Mouse (Mus musculus) forebrain, embryonic 12.5 days (tissue): Measurements from ENCODE around the gene Nipal1. TPM values are rescaled to one million over a fixed set of nuclear protein-coding genes. Genes with fewer than 3 reads are reported as not detected.

Experiments used
- ATAC-seq: fragments of 200-750 bp; cut with Nextera tagmentation; 2 replicates; pipeline ENCODE4 v1.8.0; 2017; ENCODE audit warnings: moderate TSS enrichment; ENCODE audit not compliant: low FRiP score
- H3K27ac ChIP-seq: fragments of 300-500 bp; sonication (generic); 2 replicates; pipeline ENCODE4 v1.5.1; 2016; ENCODE audit warnings: mild to moderate bottlenecking
- H3K27me3 ChIP-seq: fragments of 300-500 bp; sonication (generic); 2 replicates; pipeline ENCODE4 v1.6.1; 2016; ENCODE audit warnings: mild to moderate bottlenecking
- H3K36me3 ChIP-seq: fragments of 300-500 bp; sonication (generic); replicated peaks from 2 replicates; pipeline ENCODE4 v1.6.1; 2016; ENCODE audit warnings: mild to moderate bottlenecking
- H3K4me1 ChIP-seq: fragments of 300-500 bp; sonication (generic); 2 replicates; pipeline ENCODE4 v1.6.1; 2016
- H3K4me2 ChIP-seq: fragments of 300-500 bp; sonication (generic); 2 replicates; pipeline ENCODE4 v1.6.1; 2016; ENCODE audit warnings: mild to moderate bottlenecking, moderate library complexity
- H3K4me3 ChIP-seq: fragments of 300-500 bp; sonication (generic); replicated peaks from 2 replicates; pipeline ENCODE4 v1.5.1; 2016; ENCODE audit warnings: mild to moderate bottlenecking
- H3K9ac ChIP-seq: fragments of 300-500 bp; sonication (generic); 2 replicates; pipeline ENCODE4 v1.6.1; 2016; ENCODE audit warnings: mild to moderate bottlenecking
- H3K9me3 ChIP-seq: fragments of 300-500 bp; sonication (generic); 2 replicates; pipeline ENCODE4 v1.6.1; 2016
- WGBS: fragments of 180-500 bp; shearing (Covaris S2); methylation state at CpG from one replicate; pipeline ENCODE4 v1.1.7; 2016; 5-methylcytosine and 5-hydroxymethylcytosine counted together
- polyA plus RNA-seq: library from polyadenylated mRNA; unstranded; fragments of >200 nt; fragmentation: Nextera tagmentation; extraction: Ambion mirVana; gene quantifications from 2 replicates; pipeline ENCODE4 v1.2.1, GENCODE M21; 2016

Gene Nipal1
- polyA plus RNA-seq, 1 experiment from 2014 or later, result 0.49 TPM

- H3K27ac ChIP-seq, result peak overlapping the region; percentile 47; the same call in 1 of the 2 replicates
- ATAC-seq, result peak; percentile 58
- 33% methylated on average over 8 of the region's 8 CpGs for WGBS
Observed at GRCm38 (mm10) chr5:72671017-72671699, 23.6 kb downstream of the Nipal1 start.

DNA sequence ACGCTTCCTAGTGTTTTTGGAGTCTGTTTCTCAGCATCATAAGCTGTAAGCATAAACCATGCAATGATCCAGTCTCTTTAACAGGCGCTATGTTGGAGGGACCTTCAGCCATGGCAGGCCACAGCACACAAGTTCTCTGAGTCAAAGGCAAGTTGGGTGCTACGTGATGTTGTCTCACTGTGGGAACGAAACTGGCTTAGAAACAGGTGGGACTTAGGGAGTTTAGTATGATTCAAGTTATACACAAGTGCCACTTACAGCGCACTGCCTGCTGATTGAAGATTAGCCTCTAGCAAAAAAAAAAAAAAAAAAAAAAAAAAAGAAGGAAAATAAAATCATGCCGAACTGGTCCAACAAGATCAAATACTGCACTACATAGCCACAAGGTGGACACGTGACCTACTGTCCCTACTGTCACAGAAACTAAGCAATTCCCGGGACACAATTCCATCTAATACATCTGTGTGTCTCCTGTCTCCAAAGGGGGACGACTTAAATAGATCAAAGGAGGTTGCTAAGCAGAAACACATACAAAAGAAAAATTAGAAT, 27.5 kb downstream of the Nipal1 start:
- Histone ChIP-seq H3K4me2 (no peak overlapping the region), H3K9me3 (no peaks in the 10 kb centered on the region), H3K27me3 (no peaks in the 10 kb centered on the region), H3K36me3 (no peaks in the 10 kb centered on the region), H3K9ac (no peak overlapping the region), H3K4me3 (no peak overlapping the region), H3K4me1 (peaks cover 15% of the 10 kb centered on the region), H3K27ac (no peak overlapping the region)
- ATAC-seq, result no peak
- WGBS, result 83% methylated on average over 9 of the region's 9 CpGs

More at GRCm38 (mm10) chr5:72671017-72671699, 23.6 kb downstream of the Nipal1 start:
- no peak overlapping the region for H3K4me3 ChIP-seq
- no peaks in the 10 kb centered on the region for H3K36me3 ChIP-seq
- H3K4me2 ChIP-seq, result no peak overlapping the region
- H3K4me1 ChIP-seq, result peaks cover 15% of the 10 kb centered on the region
- no peaks in the 10 kb centered on the region for H3K9me3 ChIP-seq
- H3K27me3 ChIP-seq, result no peaks in the 10 kb centered on the region
- H3K9ac ChIP-seq, result no peak overlapping the region

DNA sequence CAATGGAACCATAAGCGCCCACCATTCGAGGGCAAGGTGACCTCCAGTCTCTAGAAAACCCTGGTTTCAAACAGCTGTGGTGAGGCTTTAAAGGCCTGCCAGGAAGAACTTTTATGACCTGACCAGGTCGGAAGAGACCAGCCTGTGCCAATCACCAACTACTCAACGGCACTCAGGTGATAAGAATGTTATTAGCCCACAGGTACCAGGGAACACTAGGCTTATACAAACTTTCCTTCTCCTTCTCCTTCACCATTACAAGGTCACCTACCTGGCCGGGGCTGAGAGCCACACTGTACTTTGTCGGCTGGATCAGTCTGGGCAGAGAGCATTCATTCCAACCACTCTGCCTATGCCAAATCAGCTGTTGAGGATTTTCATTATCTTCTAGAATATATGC, 33.9 kb downstream of the Nipal1 start:
- no peaks in the 10 kb centered on the region for H3K9me3 ChIP-seq
- WGBS, result 91% methylated on average over 6 of the region's 6 CpGs

GRCm38 (mm10) chr5:72689556-72689955, 42.0 kb downstream of the Nipal1 start:
- 94% methylated on average over 7 of the region's 7 CpGs for WGBS
- Histone ChIP-seq H3K4me3 (no peak overlapping the region), H3K27ac (no peak overlapping the region), H3K9me3 (no peaks in the 10 kb centered on the region), H3K4me1 (no peaks in the 10 kb centered on the region), H3K4me2 (no peak overlapping the region), H3K36me3 (no peaks in the 10 kb centered on the region), H3K9ac (no peak overlapping the region), H3K27me3 (no peaks in the 10 kb centered on the region)
- ATAC-seq, result no peak

More for the DNA sequence above, 33.9 kb downstream of the Nipal1 start:
- H3K27ac ChIP-seq, result no peak overlapping the region
- no peaks in the 10 kb centered on the region for H3K36me3 ChIP-seq
- no peak overlapping the region for H3K4me2 ChIP-seq
- no peak overlapping the region for H3K4me3 ChIP-seq
- no peak overlapping the region for H3K9ac ChIP-seq
- H3K4me1 ChIP-seq, result no peaks in the 10 kb centered on the region
- H3K27me3 ChIP-seq, result no peaks in the 10 kb centered on the region
- ATAC-seq, result no peak

DNA sequence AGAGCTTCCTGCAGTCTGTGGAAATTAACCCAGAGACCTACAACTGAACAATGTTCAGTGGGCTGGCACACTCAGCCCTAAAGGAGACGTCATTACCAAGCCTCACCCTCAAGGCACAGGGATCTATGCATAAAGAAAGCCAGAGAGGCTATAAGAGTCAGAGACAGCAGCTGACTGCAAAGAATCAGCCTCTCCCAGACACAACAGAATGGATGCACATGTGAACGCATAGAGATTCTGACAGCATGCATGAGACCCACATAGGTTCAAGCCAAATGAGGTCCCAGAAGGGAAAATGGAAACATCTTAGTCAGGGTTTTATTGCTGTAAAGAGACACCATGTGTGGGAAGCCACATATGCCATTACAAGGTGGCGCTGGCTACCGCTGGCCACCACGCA, 42.9 kb downstream of the Nipal1 start:
- Histone ChIP-seq H3K27ac (no peak overlapping the region), H3K36me3 (no peaks in the 10 kb centered on the region), H3K9ac (no peak overlapping the region), H3K27me3 (no peaks in the 10 kb centered on the region), H3K4me2 (no peak overlapping the region), H3K4me1 (no peaks in the 10 kb centered on the region), H3K9me3 (no peaks in the 10 kb centered on the region), H3K4me3 (no peak overlapping the region)
- ATAC-seq, result no peak
- WGBS, result 91% methylated on average over 5 of the region's 5 CpGs

DNA sequence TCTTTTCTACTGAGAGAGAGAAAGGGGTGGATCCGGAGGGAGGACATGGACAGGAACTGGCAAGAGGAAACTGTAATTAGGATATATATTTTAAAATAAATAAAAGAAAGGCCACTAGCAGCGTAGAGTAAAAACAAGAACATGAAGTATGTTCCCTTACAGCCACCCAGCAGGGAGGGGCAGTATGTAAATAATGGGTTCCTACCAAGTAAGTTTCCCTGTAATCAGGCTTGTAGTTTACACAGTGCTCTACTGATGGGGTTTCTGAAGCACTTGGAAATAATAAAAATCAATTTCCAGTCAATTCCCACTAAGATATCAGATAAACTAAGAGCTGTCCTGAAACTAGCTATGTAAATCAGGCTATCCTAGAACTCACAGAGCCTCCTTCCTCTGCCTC, 47.1 kb downstream of the Nipal1 start:
- no peak overlapping the region for H3K4me3 ChIP-seq
- no peaks in the 10 kb centered on the region for H3K9me3 ChIP-seq
- WGBS, result 92% methylated on average over 2 of the region's 2 CpGs
- peaks cover 7% of the 10 kb centered on the region; the same call in 1 of the 2 replicates for H3K4me1 ChIP-seq
- H3K36me3 ChIP-seq, result no peaks in the 10 kb centered on the region
- ATAC-seq, result no peak
- H3K9ac ChIP-seq, result no peak overlapping the region
- H3K4me2 ChIP-seq, result no peak overlapping the region
- no peaks in the 10 kb centered on the region for H3K27me3 ChIP-seq
- no peak overlapping the region for H3K27ac ChIP-seq

- Histone ChIP-seq H3K27me3 (no peaks in the 10 kb centered on the region), H3K36me3 (no peaks in the 10 kb centered on the region), H3K27ac (no peak overlapping the region), H3K9ac (no peak overlapping the region), H3K4me1 (peaks cover 7% of the 10 kb centered on the region; the same call in 1 of the 2 replicates), H3K9me3 (no peaks in the 10 kb centered on the region), H3K4me3 (no peak overlapping the region), H3K4me2 (no peak overlapping the region)
- WGBS, result 82% methylated on average over 13 of the region's 13 CpGs
- no peak for ATAC-seq
Observed at GRCm38 (mm10) chr5:72696491-72696890, 48.9 kb downstream of the Nipal1 start.

DNA sequence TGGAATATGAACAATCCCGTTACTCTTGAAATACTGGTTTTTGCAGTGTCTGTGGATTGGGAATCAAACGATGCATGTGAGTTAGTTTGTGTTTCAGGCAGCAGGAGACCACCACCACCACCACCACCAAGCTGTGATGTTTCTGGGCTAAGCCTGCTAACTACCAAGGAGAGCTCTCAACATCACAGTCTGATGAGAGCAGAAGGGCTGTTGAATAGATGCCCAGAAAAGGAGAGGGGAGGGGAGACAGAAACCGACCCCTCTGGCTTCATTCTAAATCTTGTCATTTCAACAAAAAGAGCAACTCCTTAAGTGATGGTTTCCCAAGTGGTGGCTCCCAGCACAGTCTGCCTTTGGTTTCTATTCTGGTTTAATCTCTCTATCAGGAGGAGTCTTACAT, 50.7 kb downstream of the Nipal1 start:
- H3K9me3 ChIP-seq, result no peaks in the 10 kb centered on the region
- no peak overlapping the region for H3K27ac ChIP-seq
- H3K4me1 ChIP-seq, result peaks cover 7% of the 10 kb centered on the region; the same call in 1 of the 2 replicates
- no peak for ATAC-seq
- H3K27me3 ChIP-seq, result no peaks in the 10 kb centered on the region
- 69% methylated on average over 3 of the region's 3 CpGs for WGBS
- H3K36me3 ChIP-seq, result no peaks in the 10 kb centered on the region
- no peak overlapping the region for H3K9ac ChIP-seq
- H3K4me2 ChIP-seq, result no peak overlapping the region
- no peak overlapping the region for H3K4me3 ChIP-seq

GRCm38 (mm10) chr5:72698818-72699499, 51.4 kb downstream of the Nipal1 start:
- Histone ChIP-seq H3K27ac (no peak overlapping the region), H3K9me3 (no peaks in the 10 kb centered on the region), H3K4me1 (peaks cover 7% of the 10 kb centered on the region; the same call in 1 of the 2 replicates), H3K36me3 (no peaks in the 10 kb centered on the region), H3K27me3 (no peaks in the 10 kb centered on the region), H3K9ac (no peak overlapping the region), H3K4me3 (no peak overlapping the region), H3K4me2 (no peak overlapping the region)
- WGBS, result 55% methylated on average over 7 of the region's 7 CpGs
- ATAC-seq, result no peak

DNA sequence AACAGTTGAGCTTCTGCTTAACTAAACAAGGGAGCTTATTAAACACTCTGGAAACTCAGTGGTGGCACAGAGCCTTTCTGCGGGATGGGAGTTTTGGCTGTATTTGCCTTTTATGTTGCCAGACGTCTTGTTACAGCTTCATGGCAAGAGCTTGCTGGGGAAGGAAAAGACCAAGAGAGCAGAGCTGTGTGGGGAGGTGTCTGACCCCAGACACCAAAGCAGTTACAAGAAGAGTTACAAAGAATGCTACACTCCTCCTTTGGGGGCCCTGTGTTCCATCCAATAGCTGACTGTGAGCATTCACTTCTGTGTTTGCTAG, 51.9 kb downstream of the Nipal1 start:
- Histone ChIP-seq H3K27ac (no peak overlapping the region), H3K4me3 (no peak overlapping the region), H3K27me3 (no peaks in the 10 kb centered on the region), H3K4me2 (no peak overlapping the region), H3K36me3 (no peaks in the 10 kb centered on the region), H3K9ac (no peak overlapping the region), H3K9me3 (no peaks in the 10 kb centered on the region), H3K4me1 (peaks cover 7% of the 10 kb centered on the region; the same call in 1 of the 2 replicates)
- ATAC-seq, result no peak
- 35% methylated on average over 2 of the region's 2 CpGs for WGBS

GRCm38 (mm10) chr5:72702202-72702601, 54.6 kb downstream of the Nipal1 start:
- Histone ChIP-seq H3K9me3 (no peaks in the 10 kb centered on the region), H3K9ac (no peak overlapping the region), H3K4me1 (peaks cover 7% of the 10 kb centered on the region; the same call in 1 of the 2 replicates), H3K4me3 (no peak overlapping the region), H3K4me2 (no peak overlapping the region), H3K27me3 (no peaks in the 10 kb centered on the region), H3K27ac (no peak overlapping the region), H3K36me3 (no peaks in the 10 kb centered on the region)
- ATAC-seq, result no peak

DNA sequence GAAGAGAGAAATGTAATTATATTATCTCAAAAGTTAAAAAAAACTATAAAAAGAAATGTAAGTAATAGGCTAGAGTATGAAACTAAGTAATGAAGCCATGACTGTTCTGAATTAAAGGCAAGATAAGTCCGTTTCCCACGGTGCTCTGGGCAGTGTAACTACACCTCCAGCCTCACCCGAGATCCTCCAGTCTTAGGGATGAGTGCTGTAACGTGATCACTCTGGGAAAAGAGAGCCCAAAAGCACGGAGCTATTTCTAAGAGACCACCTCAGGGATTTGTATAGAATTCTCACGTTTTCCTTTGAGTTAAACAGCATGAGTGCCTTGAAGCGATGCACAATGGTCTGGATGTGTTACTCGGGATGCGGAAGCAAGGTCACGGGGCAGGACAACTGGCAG, 58.5 kb downstream of the Nipal1 start:
- ATAC-seq, result no peak
- no peak overlapping the region for H3K27ac ChIP-seq
- no peak overlapping the region for H3K4me3 ChIP-seq
- no peaks in the 10 kb centered on the region for H3K36me3 ChIP-seq
- no peak overlapping the region for H3K9ac ChIP-seq
- no peaks in the 10 kb centered on the region for H3K27me3 ChIP-seq
- 55% methylated on average over 10 of the region's 10 CpGs for WGBS
- no peaks in the 10 kb centered on the region for H3K4me1 ChIP-seq
- H3K9me3 ChIP-seq, result no peaks in the 10 kb centered on the region
- no peak overlapping the region for H3K4me2 ChIP-seq

DNA sequence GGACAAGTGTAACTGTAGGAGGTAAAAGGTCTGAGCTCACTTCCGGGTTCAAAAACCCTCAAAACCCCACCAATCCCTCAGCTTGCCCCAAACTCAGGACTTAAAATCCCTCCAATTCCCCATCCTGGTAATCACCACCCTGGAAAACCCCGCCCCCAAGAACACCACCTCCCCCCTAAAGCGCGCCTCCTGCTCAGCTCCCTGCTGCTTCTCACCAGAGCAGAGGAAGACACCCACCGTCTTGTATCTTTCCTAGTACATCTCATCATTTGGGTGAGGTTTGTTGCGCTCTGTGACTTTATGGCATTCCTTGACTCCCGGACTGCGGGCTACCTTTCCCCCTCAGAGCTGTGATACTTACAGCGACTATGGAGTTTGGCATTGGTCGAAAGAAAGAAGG, 59.1 kb downstream of the Nipal1 start:
- 65% methylated on average over 10 of the region's 10 CpGs for WGBS
- no peaks in the 10 kb centered on the region for H3K4me1 ChIP-seq
- H3K9ac ChIP-seq, result no peak overlapping the region
- no peaks in the 10 kb centered on the region for H3K36me3 ChIP-seq
- H3K9me3 ChIP-seq, result no peaks in the 10 kb centered on the region
- H3K4me2 ChIP-seq, result no peak overlapping the region
- H3K4me3 ChIP-seq, result no peak overlapping the region
- no peak overlapping the region for H3K27ac ChIP-seq
- no peaks in the 10 kb centered on the region for H3K27me3 ChIP-seq
- no peak for ATAC-seq
